Mouse (Mus musculus) v-Abl transformed pro-B cells (cell line): ENCODE results near the gene Phka1.

ENCODE experiments used
- in situ Hi-C, 2 experiments: fragments of 400-800 bp; cut with MboI; formaldehyde crosslinking; loops; one replicate each; pipeline ENCODE4 v1.15.1; 2025; ENCODE audit not compliant: unreplicated experiment in 2 of 2

Phka1 gene

GRCm38 (mm10) chrX:102643823-102644572 lies at the start of gene Phka1:
Gene Phka1, minus strand, starts transcription at chrX:102644246.
- in situ Hi-C loops: loop anchor here in 1 of 2 experiments (25.0 kb wide), 2 partner anchors 582 to 968 kb away; partner anchors contain the start of gene Rtl5

- in situ Hi-C loops: loop anchor here (25.0 kb wide), 2 partner anchors 573 to 748 kb away; no protein-coding TSS in a partner anchor
These were observed 45.2 kb upstream of the Phka1 start for GRCm38 (mm10) chrX:102689252-102689651.

GRCm38 (mm10) chrX:102686872-102687271 lies 42.8 kb upstream of the Phka1 start, which contains the start of gene Gm3880:
Gene Gm3880, minus strand, starts transcription at chrX:102686972.
- in situ Hi-C loops: loop anchor here (25.0 kb wide), 2 partner anchors 575 to 750 kb away; no protein-coding TSS in a partner anchor

GRCm38 (mm10) chrX:102684706-102685105 lies 40.7 kb upstream of the Phka1 start:
- in situ Hi-C loops: loop anchor here (25.0 kb wide), 2 partner anchors 578 to 753 kb away; no protein-coding TSS in a partner anchor

- in situ Hi-C loops: loop anchor here in 1 of 2 experiments (25.0 kb wide), 1 partner anchor 454 kb away; no protein-coding TSS in a partner anchor
These were observed 22.6 kb upstream of the Phka1 start for GRCm38 (mm10) chrX:102666641-102667040.

- in situ Hi-C loops: loop anchor here in 1 of 2 experiments (25.0 kb wide), 1 partner anchor 448 kb away; no protein-coding TSS in a partner anchor
These were observed 16.7 kb upstream of the Phka1 start for GRCm38 (mm10) chrX:102660712-102661111.

- in situ Hi-C loops: loop anchor here in 1 of 2 experiments (25.0 kb wide), 2 partner anchors 583 to 967 kb away; partner anchors contain the start of gene Rtl5
These were observed 1.6 kb upstream of the Phka1 start for GRCm38 (mm10) chrX:102645691-102646090.

GRCm38 (mm10) chrX:102645146-102645545 lies 1.1 kb upstream of the Phka1 start:
- in situ Hi-C loops: loop anchor here in 1 of 2 experiments (25.0 kb wide), 2 partner anchors 583 to 967 kb away; partner anchors contain the start of gene Rtl5

GRCm38 (mm10) chrX:102644573-102644951 lies 516 bp upstream of the Phka1 start:
- in situ Hi-C loops: loop anchor here in 1 of 2 experiments (25.0 kb wide), 2 partner anchors 582 to 968 kb away; partner anchors contain the start of gene Rtl5

- in situ Hi-C loops: loop anchor here in 1 of 2 experiments (25.0 kb wide), 2 partner anchors 939 to 1039 kb away; no protein-coding TSS in a partner anchor
These were observed 42.8 kb downstream of the Phka1 start for GRCm38 (mm10) chrX:102601269-102601668.

GRCm38 (mm10) chrX:102588560-102588959 lies 55.5 kb downstream of the Phka1 start:
- in situ Hi-C loops: no loop called here

GRCm38 (mm10) chrX:102571186-102571585 lies 72.9 kb downstream of the Phka1 start:
- in situ Hi-C loops: no loop called here

- in situ Hi-C loops: no loop called here
These were observed 87.1 kb downstream of the Phka1 start for GRCm38 (mm10) chrX:102556906-102557305.

GRCm38 (mm10) chrX:102509205-102509604 lies 134.8 kb downstream of the Phka1 start:
- in situ Hi-C loops: no loop called here

- in situ Hi-C loops: no loop called here
These were observed 139.2 kb downstream of the Phka1 start, which contains the start of gene Hdac8 for GRCm38 (mm10) chrX:102504644-102505481. Gene Hdac8, minus strand, starts transcription at chrX:102505359.

GRCm38 (mm10) chrX:102504179-102504578 lies 139.9 kb downstream of the Phka1 start:
- in situ Hi-C loops: no loop called here

- in situ Hi-C loops: loop anchor here (5.0 to 25.0 kb wide), 3 partner anchors 161 to 943 kb away; no protein-coding TSS in a partner anchor
These were observed 149.9 kb downstream of the Phka1 start for GRCm38 (mm10) chrX:102493992-102494730.

GRCm38 (mm10) chrX:102485575-102485974 lies 158.5 kb downstream of the Phka1 start:
- in situ Hi-C loops: loop anchor here (25.0 kb wide), 1 partner anchor 952 kb away; no protein-coding TSS in a partner anchor

- in situ Hi-C loops: loop anchor here (5.0 to 25.0 kb wide), 3 partner anchors 262 to 958 kb away; no protein-coding TSS in a partner anchor
These were observed 164.4 kb downstream of the Phka1 start for GRCm38 (mm10) chrX:102479665-102480064.
